Comparison of ENCODE assay signal across 16 mouse cellular contexts in the genomic region with DNA sequence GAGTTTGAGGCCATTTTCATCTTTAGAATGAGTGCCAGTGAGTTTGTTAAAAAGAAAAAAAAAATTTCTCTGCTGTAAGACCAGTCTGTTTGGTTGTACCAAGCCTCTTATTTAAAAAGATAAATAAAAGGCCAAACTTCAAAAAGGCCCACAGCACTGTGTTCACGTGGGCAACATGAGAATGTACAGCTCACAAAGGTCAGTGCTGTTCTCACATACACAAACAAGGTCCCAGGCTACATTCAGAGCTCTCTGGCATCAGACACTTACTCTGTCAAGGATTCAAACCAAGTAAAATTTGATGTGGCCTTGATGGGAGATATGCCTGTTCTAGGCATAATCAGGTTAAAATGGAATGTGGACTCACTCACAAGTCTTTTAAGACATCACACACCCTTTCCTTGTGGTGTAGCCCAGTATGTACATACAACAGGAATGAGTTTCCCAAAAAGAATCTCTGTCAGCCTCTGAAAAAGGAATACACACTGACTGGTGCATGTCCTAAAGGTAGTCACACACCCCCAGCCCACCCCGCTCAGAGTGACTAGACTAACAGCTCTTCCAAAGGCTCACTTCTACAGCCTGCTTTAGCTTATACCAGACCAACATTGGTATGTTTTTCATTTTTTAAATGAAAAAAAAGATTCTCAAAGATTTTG.
"Had no signal": no experiment of that assay in that cellular context is flagged by ENCODE, and none has a peak within 500 bp of the region (broad histone marks: within the 10 kb centered on the region; RNA-seq: fewer than 3 reads in every experiment).

No protein-coding gene starts in this region.

- H3K4me1 ChIP-seq: limb, embryonic 10.5 days had no signal

- H3K9me3 ChIP-seq: lung, embryonic 15.5 days had no signal

- H3K27me3 ChIP-seq: limb, embryonic 13.5 days; lung, embryonic 15.5 days had no signal

- H3K27ac ChIP-seq: kidney, postnatal 0 days; layer of hippocampus, adult 2 months; limb, embryonic 10.5 days; limb, embryonic 13.5 days; lung, embryonic 15.5 days; macrophage had no signal

- H3K4me3 ChIP-seq: layer of hippocampus, adult 2 months; limb, embryonic 10.5 days; limb, embryonic 13.5 days; lung, embryonic 15.5 days had no signal

- H3K4me2 ChIP-seq: limb, embryonic 13.5 days; lung, embryonic 15.5 days had no signal

- H3K9ac ChIP-seq: limb, embryonic 13.5 days; lung, embryonic 15.5 days had no signal

- ATAC-seq: inflammation-experienced regulatory T-cells, adult 6 months; intestine, embryonic 16.5 days had no signal

- DNase-seq: kidney, adult 2 months; kidney, postnatal 25 days; layer of hippocampus, adult 9-11 months; lung, adult 18-20 months; lung, postnatal 14 days; midbrain, embryonic 14.5 days; thymus, adult 2 months; thymus, postnatal 25 days had no signal
